Mouse (Mus musculus): Measurements from ENCODE around the gene Ccdc13.

DNA sequence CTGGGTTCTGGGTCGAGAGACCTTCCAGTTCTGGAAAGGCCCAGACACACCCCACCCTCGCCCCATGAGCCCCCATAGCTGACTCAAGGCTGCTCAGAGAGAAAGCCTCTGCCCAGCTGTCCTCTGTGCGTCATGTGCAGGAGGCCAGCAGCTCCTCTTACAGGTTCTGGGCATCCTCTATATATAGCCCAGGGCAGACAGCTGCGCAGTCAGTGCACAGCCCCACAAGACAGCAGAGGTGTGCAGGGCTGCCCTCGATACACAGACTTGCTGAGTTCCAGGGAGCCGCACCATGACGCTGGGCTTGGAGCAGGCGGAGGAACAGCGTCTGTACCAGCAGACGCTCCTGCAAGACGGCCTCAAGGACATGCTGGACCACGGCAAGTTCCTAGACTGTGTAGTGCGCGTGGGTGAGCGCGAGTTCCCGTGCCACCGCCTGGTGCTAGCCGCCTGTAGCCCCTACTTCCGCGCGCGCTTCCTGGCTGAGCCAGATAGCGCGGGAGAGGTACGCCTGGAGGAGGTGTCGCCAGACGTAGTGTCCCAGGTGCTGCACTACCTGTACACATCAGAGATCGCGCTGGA lies 61.7 kb downstream of the Ccdc13 start, which contains the start of gene Klhl40:
- TF ChIP-seq CTCF (IDR thresholded peaks at IDR 0.05; ENCODE audit: low read depth): no peak
- no peak for TF ChIP-seq EP300 (IDR thresholded peaks at IDR 0.05; ENCODE audit: low read depth)
